8 mouse cellular contexts compared by ENCODE assay signal in the genomic region with DNA sequence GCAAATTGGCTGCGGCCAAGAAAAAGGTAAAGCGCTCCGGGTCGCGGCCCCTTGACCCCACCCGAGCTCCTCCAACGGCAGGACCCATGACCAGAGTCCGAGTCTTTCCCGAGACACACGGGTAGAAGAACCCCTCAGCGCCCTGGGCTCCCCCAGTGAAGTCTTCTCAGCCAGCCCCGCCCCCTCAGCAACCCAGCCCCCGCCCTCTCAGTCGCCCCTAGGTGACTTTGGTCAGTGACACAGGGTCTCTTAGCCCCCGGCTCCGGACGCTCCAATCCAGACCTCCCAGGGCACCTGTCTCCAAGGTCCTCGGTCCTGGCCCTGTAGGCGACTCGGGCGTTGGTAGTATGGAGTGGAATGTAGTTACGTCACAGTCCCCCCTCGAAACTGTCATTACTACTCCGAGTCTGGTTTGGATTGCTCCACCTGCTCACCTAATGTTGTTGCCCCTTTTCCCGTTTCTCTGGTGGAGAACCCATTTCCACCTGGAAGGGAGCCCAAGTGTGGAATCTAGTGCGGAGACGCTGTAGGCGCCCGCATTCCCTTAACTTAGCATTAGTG. TPM values are rescaled to one million over a fixed set of nuclear protein-coding genes. Genes with fewer than 3 reads are reported as not detected.
A peak's percentile ranks its signal among the peaks of the same experiment; 100 is the strongest.
DNase-seq lines count a peak whose midpoint lies in the region; ATAC-seq and TF ChIP-seq lines count a peak whose summit lies in the region.

No protein-coding gene starts in this region.

- H3K4me3 ChIP-seq in kidney, adult 2 months (ENCODE audit: insufficient read depth, low read depth, low read length), result peak overlapping the region; percentile 91
- H3K4me3 ChIP-seq in bone marrow, adult 2 months (replicated peaks; ENCODE audit: control insufficient read depth, low read depth, low read length), result peak overlapping the region; percentile 80
- H3K4me3 ChIP-seq in heart, embryonic 14.5 days (ENCODE audit: control insufficient read depth in 1 of 2, insufficient read depth in 1 of 2, low read depth in 1 of 2, low read length in 2 of 2), result peak overlapping the region; percentile 74 to 88
- H3K4me3 ChIP-seq in liver, postnatal 0 days (ENCODE audit: low read depth, low read length), result peak overlapping the region; percentile 90
- H3K4me3 ChIP-seq in olfactory bulb, adult 2 months (ENCODE audit: insufficient read depth, low read depth, low read length), result peak overlapping the region; percentile 80

- peak overlapping the region; percentile 94 for H3K9ac ChIP-seq in heart, embryonic 14.5 days (ENCODE audit: low read length)
- peak overlapping the region; percentile 87 for H3K9ac ChIP-seq in liver, postnatal 0 days (replicated peaks)

- no peaks in the 10 kb centered on the region for H3K27me3 ChIP-seq in kidney, adult 2 months (replicated peaks; ENCODE audit: control insufficient read depth, insufficient read depth, low read length)
- H3K27me3 ChIP-seq in heart, embryonic 14.5 days (ENCODE audit: control insufficient read depth, insufficient read depth, low read length), result no peaks in the 10 kb centered on the region
- no peaks in the 10 kb centered on the region for H3K27me3 ChIP-seq in liver, postnatal 0 days (ENCODE audit: insufficient read depth, low read length)

- ATAC-seq in heart, embryonic 14.5 days (ENCODE audit: insufficient number of reproducible peaks, insufficient read depth, low FRiP score, low read depth), result peak; percentile 42
- peak; percentile 49 for ATAC-seq in liver, postnatal 0 days
- ATAC-seq in inflammation-experienced regulatory T-cells, adult 6 months, result no peak

- no peaks in the 10 kb centered on the region; the same call in 1 of the 2 replicates for H3K36me3 ChIP-seq in kidney, adult 2 months (ENCODE audit: control insufficient read depth, insufficient read depth, low read length)
- peaks cover 43% of the 10 kb centered on the region for H3K36me3 ChIP-seq in heart, embryonic 14.5 days (ENCODE audit: control insufficient read depth, insufficient read depth, low read length)
- H3K36me3 ChIP-seq in liver, postnatal 0 days (replicated peaks; ENCODE audit: insufficient read depth, low read length), result peaks cover 21% of the 10 kb centered on the region

- no peaks in the 10 kb centered on the region for H3K9me3 ChIP-seq in heart, embryonic 14.5 days (ENCODE audit: control insufficient read depth, low read length)
- no peaks in the 10 kb centered on the region for H3K9me3 ChIP-seq in liver, postnatal 0 days (ENCODE audit: low read length)

- H3K4me2 ChIP-seq in heart, embryonic 14.5 days (ENCODE audit: low read length), result peak overlapping the region; percentile 85
- H3K4me2 ChIP-seq in liver, postnatal 0 days (ENCODE audit: low read depth, low read length), result peak overlapping the region; percentile 95

- peak overlapping the region; percentile 88 for H3K27ac ChIP-seq in kidney, adult 2 months (ENCODE audit: insufficient read depth, low read depth, low read length)
- peak overlapping the region; percentile 78 for H3K27ac ChIP-seq in bone marrow, adult 2 months (ENCODE audit: control insufficient read depth, insufficient read depth, low read depth, low read length, poor library complexity)
- H3K27ac ChIP-seq in heart, embryonic 14.5 days (replicated peaks in 1 of 2; ENCODE audit: control insufficient read depth in 1 of 2, insufficient read depth in 1 of 2, low read depth in 2 of 2, low read length in 2 of 2), result peak overlapping the region; percentile 62 to 80
- peak overlapping the region; percentile 84 for H3K27ac ChIP-seq in liver, postnatal 0 days (ENCODE audit: low read depth)
- no peak overlapping the region for H3K27ac ChIP-seq in olfactory bulb, adult 2 months (ENCODE audit: insufficient read depth, low read depth, low read length)

- WGBS in kidney, adult 2 months, result 2% methylated on average over 29 of the region's 29 CpGs
- WGBS in bone marrow, adult 2 months, result 1% methylated on average over 29 of the region's 29 CpGs
- under 1% methylated on average over 29 of the region's 29 CpGs for WGBS in heart, embryonic 14.5 days
- WGBS in liver, postnatal 0 days (ENCODE audit: insufficient replicate concordance), result 2% methylated on average over 29 of the region's 29 CpGs
- WGBS in olfactory bulb, adult 2 months, result under 1% methylated on average over 29 of the region's 29 CpGs

- peaks cover 9% of the 10 kb centered on the region; the same call in 1 of the 2 replicates for H3K4me1 ChIP-seq in kidney, adult 2 months (ENCODE audit: control insufficient read depth, insufficient read depth, low read length)
- H3K4me1 ChIP-seq in bone marrow, adult 2 months (ENCODE audit: control insufficient read depth, insufficient read depth, low read length), result no peaks in the 10 kb centered on the region; the same call in 1 of the 2 replicates
- H3K4me1 ChIP-seq in heart, embryonic 14.5 days (ENCODE audit: control insufficient read depth in 2 of 2, insufficient read depth in 2 of 2, low read length in 2 of 2), result peaks cover 3 to 21% of the 10 kb centered on the region in 2 experiments
- peaks cover 26% of the 10 kb centered on the region for H3K4me1 ChIP-seq in liver, postnatal 0 days (ENCODE audit: insufficient read depth)
- no peaks in the 10 kb centered on the region; the same call in 1 of the 2 replicates for H3K4me1 ChIP-seq in olfactory bulb, adult 2 months (ENCODE audit: control insufficient read depth, insufficient read depth, low read length)

- TF ChIP-seq EP300 in liver, postnatal 0 days (IDR thresholded peaks at IDR 0.05; ENCODE audit: low read depth), result no peak

- DNase-seq in kidney, adult 2 months, result no peak
- no peak for DNase-seq in kidney, postnatal 10 days
- DNase-seq in liver, postnatal 0 days, result no peak
- DNase-seq in right cerebral cortex, postnatal 14 days, result no peak

- no peak for TF ChIP-seq CTCF in kidney, adult 2 months (conservative IDR thresholded peaks at IDR 0.05; ENCODE audit: insufficient read depth, insufficient read length, low read depth, low read length)
- no peak for TF ChIP-seq CTCF in bone marrow, adult 2 months (IDR thresholded peaks at IDR 0.05; ENCODE audit: control insufficient read depth, insufficient read depth, low read length)
- TF ChIP-seq CTCF in liver, postnatal 0 days (IDR thresholded peaks at IDR 0.05; ENCODE audit: low read depth), result no peak
- TF ChIP-seq CTCF in olfactory bulb, adult 2 months (IDR thresholded peaks at IDR 0.05; ENCODE audit: insufficient read depth, low read depth, low read length), result no peak

- no peak for TF ChIP-seq POLR2A in kidney, adult 2 months (IDR thresholded peaks at IDR 0.05; ENCODE audit: low read depth, low read length)
- TF ChIP-seq POLR2A in bone marrow, adult 2 months (IDR thresholded peaks at IDR 0.05; ENCODE audit: borderline replicate concordance, control insufficient read depth, low read depth, low read length), result no peak
- no peak for TF ChIP-seq POLR2A in olfactory bulb, adult 2 months (IDR thresholded peaks at IDR 0.05; ENCODE audit: insufficient read depth, low read depth, low read length)

RNA-seq across cellular contexts. Expression of gene Swi5, which starts 0.6 kb away (rescaled TPM):
- polyA plus RNA-seq in kidney, adult 2 months (2012; rRNA removed), result 191 and 242 TPM in 2 replicates
- polyA plus RNA-seq in bone marrow, adult 2 months (2011; ENCODE audit: insufficient read depth, insufficient read length, low replicate concordance, missing spikeins), result 278 and 393 TPM in 2 replicates
- 129 and 131 TPM in 2 replicates for polyA plus RNA-seq in heart, embryonic 14.5 days (2014; fragmentation: Nextera tagmentation; extraction: Ambion mirVana)
- 188 and 209 TPM in 2 replicates for polyA plus RNA-seq in liver, postnatal 0 days (2015; fragmentation: Nextera tagmentation; extraction: Ambion mirVana)
- polyA plus RNA-seq in olfactory bulb, adult 2 months (2012; ENCODE audit: insufficient read depth, insufficient read length, low replicate concordance, missing spikeins), result not detected in 2 replicates
- polyA plus RNA-seq in inflammation-experienced regulatory T-cells, adult 6 months (2017; shearing (Covaris generic)), result 100 to 1,000 TPM; 155 to 247 (median 208) TPM

RNA-seq across cellular contexts. Expression of gene Golga2, which starts 1.3 kb away (rescaled TPM):
- polyA plus RNA-seq in kidney, adult 2 months (2012; rRNA removed), result 30.8 and 31.2 TPM in 2 replicates
- polyA plus RNA-seq in bone marrow, adult 2 months (2011; ENCODE audit: insufficient read depth, insufficient read length, low replicate concordance, missing spikeins), result 26.6 and 39.8 TPM in 2 replicates
- polyA plus RNA-seq in heart, embryonic 14.5 days (2014; fragmentation: Nextera tagmentation; extraction: Ambion mirVana), result 19.3 and 22.6 TPM in 2 replicates
- polyA plus RNA-seq in liver, postnatal 0 days (2015; fragmentation: Nextera tagmentation; extraction: Ambion mirVana), result 5.8 and 7.0 TPM in 2 replicates
- polyA plus RNA-seq in olfactory bulb, adult 2 months (2012; ENCODE audit: insufficient read depth, insufficient read length, low replicate concordance, missing spikeins), result 105 TPM in 1 of 2 replicates, not detected in the other
- 10 to 100 TPM; 17.4 to 21.7 (median 21.4) TPM for polyA plus RNA-seq in inflammation-experienced regulatory T-cells, adult 6 months (2017; shearing (Covaris generic))

RNA-seq across cellular contexts. Expression of gene Uck1, which starts 28.5 kb away (rescaled TPM):
- polyA plus RNA-seq in kidney, adult 2 months (2012; rRNA removed), result 134 and 147 TPM in 2 replicates
- polyA plus RNA-seq in bone marrow, adult 2 months (2011; ENCODE audit: insufficient read depth, insufficient read length, low replicate concordance, missing spikeins), result 11.9 and 19.6 TPM in 2 replicates
- polyA plus RNA-seq in heart, embryonic 14.5 days (2014; fragmentation: Nextera tagmentation; extraction: Ambion mirVana), result 37.0 and 43.4 TPM in 2 replicates
- 26.9 and 33.3 TPM in 2 replicates for polyA plus RNA-seq in liver, postnatal 0 days (2015; fragmentation: Nextera tagmentation; extraction: Ambion mirVana)
- polyA plus RNA-seq in olfactory bulb, adult 2 months (2012; ENCODE audit: insufficient read depth, insufficient read length, low replicate concordance, missing spikeins), result not detected in 2 replicates
- 10 to 100 TPM; 33.2 to 37.9 (median 36.2) TPM for polyA plus RNA-seq in inflammation-experienced regulatory T-cells, adult 6 months (2017; shearing (Covaris generic))

RNA-seq across cellular contexts. Expression of gene Pomt1, which starts 52.1 kb away (rescaled TPM):
- polyA plus RNA-seq in kidney, adult 2 months (2012; rRNA removed), result 30.2 and 37.2 TPM in 2 replicates
- 7.8 and 16.2 TPM in 2 replicates for polyA plus RNA-seq in bone marrow, adult 2 months (2011; ENCODE audit: insufficient read depth, insufficient read length, low replicate concordance, missing spikeins)
- 15.9 and 17.3 TPM in 2 replicates for polyA plus RNA-seq in heart, embryonic 14.5 days (2014; fragmentation: Nextera tagmentation; extraction: Ambion mirVana)
- polyA plus RNA-seq in liver, postnatal 0 days (2015; fragmentation: Nextera tagmentation; extraction: Ambion mirVana), result 6.3 and 6.4 TPM in 2 replicates
- polyA plus RNA-seq in olfactory bulb, adult 2 months (2012; ENCODE audit: insufficient read depth, insufficient read length, low replicate concordance, missing spikeins), result not detected in 2 replicates
- 1 to 10 TPM; 2.4 to 4.2 (median 3.0) TPM for polyA plus RNA-seq in inflammation-experienced regulatory T-cells, adult 6 months (2017; shearing (Covaris generic))

Comparison
In these comparisons a context has a peak if more than half of its experiments do, and no peak if none do; other contexts are left out.
1. RNA of gene Uck1, which starts 28.5 kb away (polyA plus RNA-seq): 134 to 147 TPM in kidney, adult 2 months, 37.0 to 43.4 TPM in heart, embryonic 14.5 days, 33.2 to 37.9 TPM in inflammation-experienced regulatory T-cells, adult 6 months, 26.9 to 33.3 TPM in liver, postnatal 0 days and 11.9 to 19.6 TPM in bone marrow, adult 2 months; not detected in olfactory bulb, adult 2 months; every median in the first group is over 10 times any median in the second.
2. Peak in every context shown above with its lines, with median percentiles within 50 percentile points of each other: H3K4me3 ChIP-seq.